Mouse (Mus musculus) right cerebral cortex, postnatal 14 days (tissue): ENCODE data around the gene Gm3182.
"Not testable (repeated sequence)": the region's sequence is repeated elsewhere in the genome, so short reads cannot be mapped to it uniquely, and the experiment has no call there.

Experiments
- DNase-seq: peaks from one replicate; pipeline ENCODE4 v3.0.0; 2022

Gene Gm3182

DNA sequence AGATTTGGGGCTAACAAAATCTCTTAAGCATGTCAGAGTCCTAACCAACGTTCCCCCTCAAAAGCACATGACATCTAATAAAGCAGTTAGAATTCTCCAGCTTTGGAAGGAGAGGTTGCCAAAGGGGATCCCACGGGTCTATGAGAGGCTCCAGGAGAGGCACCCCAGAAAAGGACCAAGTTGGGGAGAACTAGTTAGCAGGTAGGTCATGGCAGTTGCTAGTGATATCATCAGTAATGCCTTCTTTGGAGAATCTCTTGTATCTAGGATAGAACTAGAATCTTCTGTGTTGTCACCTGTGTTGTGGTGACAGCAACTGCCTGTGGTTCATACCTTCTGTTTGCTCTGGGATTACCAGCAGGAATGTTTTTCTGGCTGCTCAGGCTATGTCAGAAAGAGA is at the start of gene Gm3182:
TSS of gene Gm3182 (plus strand) at position 301 of the 400 bp plus-strand sequence.
- not testable (repeated sequence) for DNase-seq

DNA sequence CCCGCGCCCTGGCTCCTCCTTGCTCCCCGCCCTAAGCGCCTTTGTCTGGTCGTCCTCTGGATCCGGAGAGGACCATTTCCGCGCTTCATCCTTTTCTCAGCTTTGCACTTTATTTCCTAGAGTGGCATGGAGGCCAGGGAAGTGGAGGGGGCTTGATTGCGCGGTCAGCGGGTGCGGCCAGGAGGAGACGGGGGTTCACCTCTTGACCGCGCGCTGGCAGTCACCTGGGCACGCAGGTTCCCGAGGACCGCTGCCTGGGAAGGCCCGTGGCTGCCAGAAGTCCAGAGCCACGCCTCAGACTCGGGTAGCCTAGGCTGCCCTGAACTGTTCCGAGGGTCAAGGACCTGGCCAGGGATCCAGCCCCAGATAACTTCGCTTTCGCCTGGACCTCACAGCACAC is 17.9 kb downstream of the Gm3182 start:
- DNase-seq = not testable (repeated sequence)
